Mouse (Mus musculus): ENCODE results near the gene Ncf4. TPM values are rescaled to one million over a fixed set of nuclear protein-coding genes. Genes with fewer than 3 reads are reported as not detected.
"Not testable (repeated sequence)": the region's sequence is repeated elsewhere in the genome, so short reads cannot be mapped to it uniquely, and the experiment has no call there.

Gene Ncf4
- polyA plus RNA-seq, 1 experiment, result 83.6 TPM

DNA sequence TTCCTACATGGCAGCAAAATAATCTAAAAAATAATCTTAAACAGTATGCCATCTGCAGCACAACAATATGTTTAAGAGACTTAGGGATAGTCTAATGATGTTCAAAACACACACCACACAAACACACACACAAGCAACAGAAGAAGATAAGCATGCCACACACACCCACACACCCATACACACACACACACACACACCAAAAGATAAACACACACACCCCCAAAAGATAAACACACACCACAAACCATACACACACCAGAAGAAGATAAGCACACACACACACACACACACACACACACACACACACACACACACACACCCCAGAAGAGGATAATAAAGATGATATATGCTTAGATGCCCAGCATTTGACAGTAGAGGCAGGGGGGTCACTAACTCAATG, 26.6 kb downstream of the Ncf4 start:
- no peaks in the 10 kb centered on the region for H3K36me3 ChIP-seq (replicated peaks; ENCODE audit: low read length)
- peaks cover 59% of the 10 kb centered on the region for H3K4me1 ChIP-seq
- no peak overlapping the region for H3K4me3 ChIP-seq (replicated peaks)
- TF ChIP-seq FLI1 (IDR thresholded peaks at IDR 0.05; ENCODE audit: low read length), result no peak
- no peak for TF ChIP-seq GATA1 (IDR thresholded peaks at IDR 0.05; ENCODE audit: borderline replicate concordance, low read length)
- peaks cover 18% of the 10 kb centered on the region for H3K27me3 ChIP-seq (replicated peaks)
- peaks cover 8% of the 10 kb centered on the region; the same call in 1 of the 2 replicates for H3K9me3 ChIP-seq

DNA sequence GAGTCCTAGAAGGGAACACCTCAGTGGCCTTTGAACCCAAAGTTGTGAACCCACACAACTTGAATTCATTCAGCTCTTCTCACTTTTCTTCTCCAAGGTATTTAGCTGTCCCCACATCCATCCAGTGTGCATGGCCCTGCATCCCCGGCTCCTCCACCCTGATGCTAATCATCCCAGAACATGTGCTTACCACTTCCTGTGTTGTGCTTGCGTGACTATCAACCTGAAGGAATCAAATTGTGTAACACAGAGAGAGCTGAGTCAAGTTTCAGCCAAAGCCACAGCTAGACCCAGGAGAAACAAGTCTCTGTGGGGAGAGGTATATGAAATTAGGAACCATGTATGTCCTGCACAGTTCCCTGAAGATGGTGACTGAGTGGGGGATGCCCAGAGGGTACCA, 33.7 kb downstream of the Ncf4 start:
- Histone ChIP-seq H3K27me3 (replicated peaks) (peaks cover 42% of the 10 kb centered on the region), H3K4me1 (peaks cover 46% of the 10 kb centered on the region), H3K4me3 (replicated peaks) (no peak overlapping the region), H3K36me3 (replicated peaks; ENCODE audit: low read length) (no peaks in the 10 kb centered on the region), H3K9me3 (no peaks in the 10 kb centered on the region)
- TF ChIP-seq GATA1 (IDR thresholded peaks at IDR 0.05; ENCODE audit: borderline replicate concordance, low read length) (no peak), FLI1 (IDR thresholded peaks at IDR 0.05; ENCODE audit: low read length) (no peak)

DNA sequence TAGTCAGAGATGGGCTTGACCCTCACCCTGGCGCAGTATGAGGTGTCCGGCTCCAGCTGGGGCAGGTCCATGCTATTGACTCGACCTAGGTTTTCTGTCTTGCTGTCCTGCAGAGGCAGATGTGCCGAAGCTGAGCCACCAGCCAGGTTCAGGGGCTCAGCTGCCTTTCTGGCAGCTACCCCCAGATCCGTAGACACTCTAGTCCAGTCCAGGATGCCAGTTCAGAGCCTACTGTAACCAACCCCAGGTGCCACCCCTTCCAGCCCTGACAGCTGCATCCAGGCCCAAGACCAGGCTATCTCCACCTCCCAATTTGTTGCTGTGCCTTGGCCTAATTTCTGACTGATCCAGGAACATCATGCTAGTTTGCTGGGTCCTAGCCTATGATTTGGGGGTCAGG, 43.3 kb downstream of the Ncf4 start:
- Histone ChIP-seq H3K27me3 (replicated peaks) (peaks cover 8% of the 10 kb centered on the region), H3K9me3 (peaks cover 6% of the 10 kb centered on the region; the same call in 1 of the 2 replicates), H3K4me1 (peaks cover 7% of the 10 kb centered on the region), H3K4me3 (replicated peaks) (no peak overlapping the region), H3K36me3 (replicated peaks; ENCODE audit: low read length) (peaks cover 50% of the 10 kb centered on the region)
- no peak for TF ChIP-seq FLI1 (IDR thresholded peaks at IDR 0.05; ENCODE audit: low read length)
- no peak for TF ChIP-seq GATA1 (IDR thresholded peaks at IDR 0.05; ENCODE audit: borderline replicate concordance, low read length)

DNA sequence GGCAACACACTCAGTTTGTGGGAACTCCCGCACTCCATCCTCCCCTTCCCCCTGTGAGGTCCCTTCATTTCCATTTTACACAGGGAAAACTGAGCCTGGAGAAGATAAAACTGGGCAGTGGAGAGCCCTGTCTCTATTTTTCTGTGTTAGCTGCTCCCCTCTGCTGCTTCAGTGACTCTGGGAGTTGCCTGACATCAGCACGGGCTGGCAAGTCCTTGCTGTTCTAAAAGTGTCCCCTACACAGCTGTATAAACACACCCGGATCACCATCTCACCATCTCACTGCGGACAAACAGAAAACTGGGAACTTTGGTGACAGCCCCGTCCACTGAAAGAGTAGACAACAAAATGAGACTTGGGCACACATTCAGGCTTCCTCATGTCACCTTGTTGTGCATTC, 45.2 kb downstream of the Ncf4 start:
- H3K4me1 ChIP-seq, result peaks cover 11% of the 10 kb centered on the region
- H3K4me3 ChIP-seq (replicated peaks); H3K9me3 ChIP-seq: not testable (repeated sequence)
- H3K27me3 ChIP-seq (replicated peaks), result peaks cover 12% of the 10 kb centered on the region
- peaks cover 60% of the 10 kb centered on the region for H3K36me3 ChIP-seq (replicated peaks; ENCODE audit: low read length)

DNA sequence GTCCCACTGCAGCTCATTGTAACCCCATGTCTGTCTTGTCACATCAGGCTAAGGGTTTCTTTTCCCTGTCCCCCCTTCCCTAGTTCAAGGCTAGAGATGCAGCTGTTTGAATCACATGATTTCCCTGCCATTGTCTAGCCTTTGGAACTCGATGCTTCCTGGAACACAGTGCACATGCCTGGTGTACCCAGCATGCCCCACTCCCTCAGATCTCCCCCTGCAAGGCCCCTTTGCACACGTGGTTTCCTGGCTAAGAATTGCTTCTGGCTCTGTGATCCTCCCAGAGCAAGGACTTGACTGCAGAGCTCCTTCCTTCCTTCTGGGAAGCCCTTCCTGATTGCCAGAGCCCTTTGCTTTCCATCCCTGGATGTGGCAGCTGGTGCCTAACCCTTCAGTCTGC, 48.6 kb downstream of the Ncf4 start:
- H3K27me3 ChIP-seq (replicated peaks), result peaks cover 22% of the 10 kb centered on the region
- H3K36me3 ChIP-seq (replicated peaks; ENCODE audit: low read length), result peaks cover 59% of the 10 kb centered on the region
- peaks cover 12% of the 10 kb centered on the region for H3K4me1 ChIP-seq
- not testable (repeated sequence) for H3K9me3 ChIP-seq; H3K4me3 ChIP-seq (replicated peaks)

DNA sequence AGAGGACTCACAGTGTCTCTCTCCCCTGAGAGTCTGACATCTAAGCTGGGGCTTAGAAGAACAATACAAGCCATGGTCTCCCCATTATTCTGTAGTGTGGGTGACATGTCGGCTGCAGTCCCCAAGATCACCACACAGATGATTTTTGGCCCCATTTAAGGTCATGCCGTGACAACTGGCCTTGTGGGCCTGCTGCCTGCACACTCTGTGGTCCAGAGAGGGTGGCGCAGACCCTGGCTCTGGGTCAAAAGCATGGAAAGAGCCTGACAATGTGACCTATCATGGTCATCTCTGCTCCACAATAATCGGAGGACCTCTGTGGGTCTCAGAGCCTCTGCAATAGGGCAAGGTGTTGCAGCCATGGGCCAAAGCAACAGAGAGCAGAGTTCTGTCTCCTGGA, 49.1 kb downstream of the Ncf4 start:
- Histone ChIP-seq H3K27me3 (replicated peaks) (peaks cover 22% of the 10 kb centered on the region), H3K4me3 (replicated peaks) (no peak overlapping the region), H3K4me1 (peaks cover 17% of the 10 kb centered on the region), H3K9me3 (peaks cover 6% of the 10 kb centered on the region; the same call in 1 of the 2 replicates), H3K36me3 (replicated peaks; ENCODE audit: low read length) (peaks cover 54% of the 10 kb centered on the region)
- no peak for TF ChIP-seq FLI1 (IDR thresholded peaks at IDR 0.05; ENCODE audit: low read length)
- no peak for TF ChIP-seq GATA1 (IDR thresholded peaks at IDR 0.05; ENCODE audit: borderline replicate concordance, low read length)

DNA sequence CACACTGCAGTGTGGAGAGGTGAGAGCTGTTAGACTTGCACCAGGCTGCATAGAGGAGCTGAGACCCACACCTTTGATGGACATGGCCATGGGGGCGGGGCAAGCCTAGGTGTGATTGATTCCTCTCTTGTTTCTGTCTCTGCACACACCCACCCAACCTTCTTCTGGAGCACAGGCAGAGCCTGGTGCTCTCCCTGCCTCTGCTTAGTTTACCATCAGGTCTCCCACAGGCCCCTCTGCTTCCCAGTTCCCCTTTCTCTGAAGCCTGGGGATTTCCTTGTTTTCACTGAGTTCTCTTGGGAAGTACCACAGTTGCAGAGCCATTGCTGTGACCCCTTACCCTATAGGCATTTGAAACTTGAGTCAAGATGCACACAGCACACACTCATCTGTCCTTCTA, 54.0 kb downstream of the Ncf4 start:
- H3K4me1 ChIP-seq, result peaks cover 32% of the 10 kb centered on the region
- TF ChIP-seq GATA1 (IDR thresholded peaks at IDR 0.05; ENCODE audit: borderline replicate concordance, low read length) (no peak), FLI1 (IDR thresholded peaks at IDR 0.05; ENCODE audit: low read length) (no peak)

DNA sequence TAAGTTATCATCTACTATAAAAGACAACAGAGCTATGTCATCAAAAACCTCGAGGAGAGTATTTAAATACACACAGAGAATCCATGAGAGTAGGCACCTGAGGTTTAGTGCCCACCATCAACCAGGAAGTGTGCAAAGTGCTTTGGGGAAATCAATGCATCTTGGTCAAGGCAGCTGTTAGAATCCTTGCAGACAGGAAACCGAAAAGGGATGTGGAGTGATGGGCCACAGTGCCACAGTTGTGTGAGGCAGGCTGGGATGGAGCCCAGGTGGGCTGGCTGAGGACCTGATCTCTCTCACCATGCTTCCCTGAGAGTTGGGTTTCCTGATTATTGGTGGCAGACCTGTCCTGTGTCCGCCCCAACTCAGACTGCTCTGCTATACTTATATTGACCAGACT, 55.0 kb downstream of the Ncf4 start:
- peaks cover 23% of the 10 kb centered on the region for H3K27me3 ChIP-seq (replicated peaks)
- TF ChIP-seq FLI1 (IDR thresholded peaks at IDR 0.05; ENCODE audit: low read length) (no peak), GATA1 (IDR thresholded peaks at IDR 0.05; ENCODE audit: borderline replicate concordance, low read length) (no peak)
- H3K4me1 ChIP-seq, result peaks cover 34% of the 10 kb centered on the region
- peaks cover 19% of the 10 kb centered on the region for H3K36me3 ChIP-seq (replicated peaks; ENCODE audit: low read length)
- H3K4me3 ChIP-seq (replicated peaks), result no peak overlapping the region
- H3K9me3 ChIP-seq, result no peaks in the 10 kb centered on the region

More for the DNA sequence above, 54.0 kb downstream of the Ncf4 start:
- no peak overlapping the region for H3K4me3 ChIP-seq (replicated peaks)
- peaks cover 28% of the 10 kb centered on the region for H3K36me3 ChIP-seq (replicated peaks; ENCODE audit: low read length)
- H3K9me3 ChIP-seq, result no peaks in the 10 kb centered on the region
- H3K27me3 ChIP-seq (replicated peaks), result peaks cover 23% of the 10 kb centered on the region

DNA sequence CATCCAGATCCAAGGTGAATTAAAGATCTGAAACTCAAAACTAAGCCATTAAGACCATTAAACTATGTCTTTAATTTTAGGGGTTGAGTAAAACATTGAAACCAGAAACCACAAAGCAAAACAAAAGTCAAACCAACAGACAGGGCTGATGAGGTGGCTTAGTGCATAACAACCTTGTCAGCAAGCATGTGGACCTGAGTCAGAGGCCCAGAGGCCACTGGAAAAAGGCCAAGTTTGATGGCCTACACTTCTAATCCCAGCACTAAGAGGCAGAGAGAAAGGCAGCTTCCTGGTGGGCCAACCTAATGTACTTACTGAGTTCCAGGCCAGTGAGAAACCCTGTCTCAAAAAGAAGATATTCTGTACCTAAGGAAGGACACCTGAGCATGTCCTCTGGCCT, 56.2 kb downstream of the Ncf4 start:
- peaks cover 24% of the 10 kb centered on the region for H3K27me3 ChIP-seq (replicated peaks)
- H3K36me3 ChIP-seq (replicated peaks; ENCODE audit: low read length), result peaks cover 19% of the 10 kb centered on the region
- TF ChIP-seq GATA1 (IDR thresholded peaks at IDR 0.05; ENCODE audit: borderline replicate concordance, low read length), result no peak
- no peak for TF ChIP-seq FLI1 (IDR thresholded peaks at IDR 0.05; ENCODE audit: low read length)
- no peak overlapping the region for H3K4me3 ChIP-seq (replicated peaks)
- no peaks in the 10 kb centered on the region for H3K9me3 ChIP-seq
- peaks cover 45% of the 10 kb centered on the region for H3K4me1 ChIP-seq

DNA sequence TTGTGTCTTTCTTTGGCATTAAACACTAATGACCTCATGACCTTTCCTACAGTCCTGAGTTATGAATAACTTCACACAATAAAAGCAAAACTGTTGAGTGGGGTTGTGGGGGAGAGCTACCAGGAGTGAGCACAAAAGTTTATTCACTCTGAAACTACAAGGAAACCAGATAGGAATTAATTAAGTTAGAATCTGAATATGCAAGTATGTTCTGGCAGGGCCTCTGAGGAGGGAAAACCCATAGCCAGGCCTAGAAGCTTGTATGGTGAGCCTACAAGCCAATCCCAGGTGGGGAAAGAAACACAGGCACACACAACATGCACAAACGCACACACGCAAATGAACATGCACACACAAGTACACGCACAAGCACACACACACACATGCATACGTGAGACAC, 58.1 kb downstream of the Ncf4 start:
- peaks cover 61% of the 10 kb centered on the region for H3K4me1 ChIP-seq
- H3K4me3 ChIP-seq (replicated peaks), result peak overlapping the region; percentile 88
- TF ChIP-seq FLI1 (IDR thresholded peaks at IDR 0.05; ENCODE audit: low read length), result no peak
- TF ChIP-seq GATA1 (IDR thresholded peaks at IDR 0.05; ENCODE audit: borderline replicate concordance, low read length), result no peak
- no peaks in the 10 kb centered on the region for H3K9me3 ChIP-seq
- H3K36me3 ChIP-seq (replicated peaks; ENCODE audit: low read length), result peaks cover 4% of the 10 kb centered on the region
- H3K27me3 ChIP-seq (replicated peaks), result peaks cover 21% of the 10 kb centered on the region

DNA sequence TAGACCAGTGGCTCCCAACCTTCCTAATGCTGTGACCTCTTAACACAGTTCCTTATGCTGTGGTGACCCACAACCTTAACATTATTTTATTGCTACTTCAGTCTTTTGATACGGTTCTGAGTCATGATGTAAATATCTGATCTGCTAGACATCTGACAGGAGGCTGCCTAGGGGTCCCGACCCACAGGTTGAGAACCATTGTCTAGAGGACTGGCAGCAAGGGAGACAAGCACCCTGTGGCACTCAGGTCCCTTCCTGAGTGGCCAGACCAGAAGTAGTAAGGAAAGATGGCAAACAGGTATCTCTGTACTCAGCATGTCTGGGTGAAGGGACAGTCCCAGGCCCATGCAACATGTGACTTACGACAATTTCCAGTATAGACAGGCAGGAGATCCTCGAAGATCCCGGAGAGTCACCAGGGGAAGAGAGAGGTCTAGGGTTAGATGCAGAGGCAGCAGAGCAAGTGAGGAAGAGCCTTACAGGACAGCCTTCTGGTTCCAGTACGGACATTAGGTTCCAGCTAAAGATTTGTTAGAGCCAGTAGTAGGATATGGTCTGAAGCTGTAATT, 59.1 kb downstream of the Ncf4 start:
- Histone ChIP-seq H3K4me1 (peaks cover 66% of the 10 kb centered on the region), H3K27me3 (replicated peaks) (peaks cover 26% of the 10 kb centered on the region), H3K36me3 (replicated peaks; ENCODE audit: low read length) (peaks cover 4% of the 10 kb centered on the region), H3K4me3 (replicated peaks) (peak overlapping the region; percentile 77), H3K9me3 (no peaks in the 10 kb centered on the region)
- no peak for TF ChIP-seq FLI1 (IDR thresholded peaks at IDR 0.05; ENCODE audit: low read length)
- no peak for TF ChIP-seq GATA1 (IDR thresholded peaks at IDR 0.05; ENCODE audit: borderline replicate concordance, low read length)

Data from megakaryocyte, embryonic 14.5 days (primary cell).